Mouse (Mus musculus): Measurements from ENCODE around the gene Nrxn2. TPM values are rescaled to one million over a fixed set of nuclear protein-coding genes. Genes with fewer than 3 reads are reported as not detected.
A peak's percentile ranks its signal among the peaks of the same experiment; 100 is the strongest.

Nrxn2 gene
- polyA plus RNA-seq, 1 experiment: 0.39 TPM

GRCm38 (mm10) chr19:6445761-6446423 lies 27.4 kb downstream of the Nrxn2 start:
- TF ChIP-seq CTCF (IDR thresholded peaks at IDR 0.05; ENCODE audit: borderline replicate concordance, insufficient read depth, low read length) (no peak), POLR2A (IDR thresholded peaks at IDR 0.05; ENCODE audit: low read depth, low read length) (no peak)
- H3K27ac ChIP-seq (ENCODE audit: insufficient read depth, low read length): no peak overlapping the region

DNA sequence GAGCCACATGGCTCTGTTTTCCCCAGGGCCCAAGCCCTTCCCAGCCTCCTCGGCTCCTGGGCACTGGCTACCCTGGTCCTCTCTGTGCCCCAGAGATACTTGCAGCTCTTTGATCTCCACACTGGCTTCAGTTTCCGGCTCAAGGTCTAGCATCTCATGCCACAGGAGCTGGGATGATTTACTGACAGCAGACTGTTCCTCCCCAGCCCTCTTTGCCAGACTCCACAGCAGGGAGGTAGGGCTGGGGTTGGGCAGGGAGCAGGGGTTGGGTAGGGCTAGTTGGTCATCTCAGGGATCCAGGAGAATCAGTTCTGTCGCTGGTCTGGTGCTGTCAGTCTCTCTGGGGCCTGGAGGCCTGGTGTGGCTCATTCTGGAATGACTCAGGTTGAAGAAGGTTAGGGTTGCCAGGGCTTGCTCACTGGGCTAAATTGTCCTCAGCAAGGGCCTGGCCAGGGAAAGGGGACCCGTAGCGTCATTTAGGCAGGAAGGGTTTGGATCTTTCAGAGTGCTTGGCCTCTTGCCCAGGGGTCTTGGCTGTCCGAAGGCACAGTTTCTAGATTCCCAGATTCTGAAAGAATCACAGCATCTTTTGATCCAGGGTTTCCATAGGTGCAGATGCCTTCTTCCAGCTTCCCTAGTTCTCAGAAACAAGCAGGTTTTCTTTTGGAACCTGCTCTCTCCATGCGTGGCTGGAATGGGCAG lies 28.4 kb downstream of the Nrxn2 start:
- no peaks in the 10 kb centered on the region for H3K4me1 ChIP-seq (ENCODE audit: control insufficient read depth, insufficient read depth, low read length)
- H3K27ac ChIP-seq (ENCODE audit: insufficient read depth, low read length): no peak overlapping the region
- no peak for TF ChIP-seq CTCF (IDR thresholded peaks at IDR 0.05; ENCODE audit: borderline replicate concordance, insufficient read depth, low read length)
- TF ChIP-seq POLR2A (IDR thresholded peaks at IDR 0.05; ENCODE audit: low read depth, low read length): no peak
- no peak overlapping the region for H3K4me3 ChIP-seq (ENCODE audit: insufficient read depth, low read length)

More at GRCm38 (mm10) chr19:6445761-6446423, 27.4 kb downstream of the Nrxn2 start:
- Histone ChIP-seq H3K4me1 (ENCODE audit: control insufficient read depth, insufficient read depth, low read length) (no peaks in the 10 kb centered on the region), H3K4me3 (ENCODE audit: insufficient read depth, low read length) (no peak overlapping the region)

GRCm38 (mm10) chr19:6448752-6449151 lies 30.2 kb downstream of the Nrxn2 start:
- Histone ChIP-seq H3K4me1 (ENCODE audit: control insufficient read depth, insufficient read depth, low read length) (no peaks in the 10 kb centered on the region), H3K4me3 (ENCODE audit: insufficient read depth, low read length) (no peak overlapping the region), H3K27ac (ENCODE audit: insufficient read depth, low read length) (no peak overlapping the region)
- TF ChIP-seq POLR2A (IDR thresholded peaks at IDR 0.05; ENCODE audit: low read depth, low read length): no peak

DNA sequence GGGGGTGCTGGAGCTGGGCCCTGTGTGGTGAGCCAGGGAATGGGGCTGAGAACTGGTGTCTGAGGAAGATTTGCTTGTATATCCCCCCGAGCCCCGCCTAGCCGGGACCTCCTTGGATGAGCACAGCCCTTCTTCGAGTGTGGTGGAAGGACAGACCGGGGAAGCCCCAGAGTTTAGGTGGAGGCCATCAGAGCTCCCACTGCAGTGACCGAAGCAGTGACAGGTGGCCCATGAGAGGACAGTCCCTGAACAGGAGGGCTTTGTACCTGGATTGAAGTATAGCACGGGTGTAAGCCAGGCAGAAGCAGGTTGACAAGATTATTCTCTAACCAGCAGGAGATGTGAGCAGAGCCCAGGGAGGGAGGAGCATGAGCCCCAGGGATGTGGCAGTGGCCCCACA lies 31.3 kb downstream of the Nrxn2 start:
- Histone ChIP-seq H3K4me1 (ENCODE audit: control insufficient read depth, insufficient read depth, low read length) (no peaks in the 10 kb centered on the region), H3K4me3 (ENCODE audit: insufficient read depth, low read length) (no peak overlapping the region), H3K27ac (ENCODE audit: insufficient read depth, low read length) (no peak overlapping the region)
- no peak for TF ChIP-seq POLR2A (IDR thresholded peaks at IDR 0.05; ENCODE audit: low read depth, low read length)
- TF ChIP-seq CTCF (IDR thresholded peaks at IDR 0.05; ENCODE audit: borderline replicate concordance, insufficient read depth, low read length): no peak

- no peak overlapping the region for H3K4me3 ChIP-seq (ENCODE audit: insufficient read depth, low read length)
- H3K4me1 ChIP-seq (ENCODE audit: control insufficient read depth, insufficient read depth, low read length): no peaks in the 10 kb centered on the region
- TF ChIP-seq CTCF (IDR thresholded peaks at IDR 0.05; ENCODE audit: borderline replicate concordance, insufficient read depth, low read length) (peak; percentile 53; the same call in 1 of the 2 replicates), POLR2A (IDR thresholded peaks at IDR 0.05; ENCODE audit: low read depth, low read length) (no peak)
- no peak overlapping the region for H3K27ac ChIP-seq (ENCODE audit: insufficient read depth, low read length)
Observed at GRCm38 (mm10) chr19:6452030-6452494, 33.5 kb downstream of the Nrxn2 start.

- Histone ChIP-seq H3K4me1 (ENCODE audit: control insufficient read depth, insufficient read depth, low read length) (no peaks in the 10 kb centered on the region), H3K27ac (ENCODE audit: insufficient read depth, low read length) (no peak overlapping the region), H3K4me3 (ENCODE audit: insufficient read depth, low read length) (no peak overlapping the region)
- TF ChIP-seq POLR2A (IDR thresholded peaks at IDR 0.05; ENCODE audit: low read depth, low read length): no peak
- TF ChIP-seq CTCF (IDR thresholded peaks at IDR 0.05; ENCODE audit: borderline replicate concordance, insufficient read depth, low read length): no peak
Observed at GRCm38 (mm10) chr19:6452672-6453310, 34.3 kb downstream of the Nrxn2 start.

GRCm38 (mm10) chr19:6453349-6453748 lies 34.8 kb downstream of the Nrxn2 start:
- TF ChIP-seq CTCF (IDR thresholded peaks at IDR 0.05; ENCODE audit: borderline replicate concordance, insufficient read depth, low read length) (no peak), POLR2A (IDR thresholded peaks at IDR 0.05; ENCODE audit: low read depth, low read length) (no peak)
- Histone ChIP-seq H3K27ac (ENCODE audit: insufficient read depth, low read length) (no peak overlapping the region), H3K4me1 (ENCODE audit: control insufficient read depth, insufficient read depth, low read length) (no peaks in the 10 kb centered on the region), H3K4me3 (ENCODE audit: insufficient read depth, low read length) (no peak overlapping the region)

GRCm38 (mm10) chr19:6454041-6454720 lies 35.6 kb downstream of the Nrxn2 start:
- Histone ChIP-seq H3K4me3 (ENCODE audit: insufficient read depth, low read length) (no peak overlapping the region), H3K4me1 (ENCODE audit: control insufficient read depth, insufficient read depth, low read length) (no peaks in the 10 kb centered on the region), H3K27ac (ENCODE audit: insufficient read depth, low read length) (no peak overlapping the region)
- no peak for TF ChIP-seq CTCF (IDR thresholded peaks at IDR 0.05; ENCODE audit: borderline replicate concordance, insufficient read depth, low read length)
- TF ChIP-seq POLR2A (IDR thresholded peaks at IDR 0.05; ENCODE audit: low read depth, low read length): no peak

- no peak for TF ChIP-seq POLR2A (IDR thresholded peaks at IDR 0.05; ENCODE audit: low read depth, low read length)
- TF ChIP-seq CTCF (IDR thresholded peaks at IDR 0.05; ENCODE audit: borderline replicate concordance, insufficient read depth, low read length): no peak
Observed at GRCm38 (mm10) chr19:6459504-6459903, 41.0 kb downstream of the Nrxn2 start.

More at GRCm38 (mm10) chr19:6459504-6459903, 41.0 kb downstream of the Nrxn2 start:
- no peak overlapping the region for H3K27ac ChIP-seq (ENCODE audit: insufficient read depth, low read length)
- H3K4me3 ChIP-seq (ENCODE audit: insufficient read depth, low read length): no peak overlapping the region
- no peaks in the 10 kb centered on the region for H3K4me1 ChIP-seq (ENCODE audit: control insufficient read depth, insufficient read depth, low read length)

All from embryonic fibroblast, embryonic 13.5 days (primary cell).